Mouse (Mus musculus) spleen, embryonic (tissue): ENCODE measurements around the gene Stim1.

Experiments
- CTCF ChIA-PET: fragments of 350-600 bp; sonication (Branson Sonifier 250); formaldehyde crosslinking; loops from one replicate; lab custom pipeline; 2022; lab: Charles Lee

The Stim1 gene

DNA sequence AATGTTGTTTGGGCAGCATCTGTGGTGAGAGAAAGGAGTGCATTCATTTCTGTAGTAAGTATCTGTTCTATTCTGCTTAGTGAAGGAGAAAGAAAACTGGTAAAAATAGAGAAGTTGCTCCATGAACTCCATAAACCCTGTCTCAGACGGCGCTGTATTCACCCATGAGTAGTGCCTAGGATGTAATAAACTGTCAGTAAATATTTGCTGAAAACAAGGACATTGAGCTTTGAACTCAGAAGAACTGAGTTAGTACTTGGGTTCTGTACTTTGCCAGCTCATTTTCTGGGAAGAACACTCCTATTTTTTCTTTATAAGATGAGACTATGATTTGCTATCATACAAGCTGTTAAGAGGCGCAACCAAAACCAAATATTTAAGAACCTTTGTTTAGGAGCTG is 24.6 kb downstream of the Stim1 start:
- CTCF ChIA-PET = no interaction called here

DNA sequence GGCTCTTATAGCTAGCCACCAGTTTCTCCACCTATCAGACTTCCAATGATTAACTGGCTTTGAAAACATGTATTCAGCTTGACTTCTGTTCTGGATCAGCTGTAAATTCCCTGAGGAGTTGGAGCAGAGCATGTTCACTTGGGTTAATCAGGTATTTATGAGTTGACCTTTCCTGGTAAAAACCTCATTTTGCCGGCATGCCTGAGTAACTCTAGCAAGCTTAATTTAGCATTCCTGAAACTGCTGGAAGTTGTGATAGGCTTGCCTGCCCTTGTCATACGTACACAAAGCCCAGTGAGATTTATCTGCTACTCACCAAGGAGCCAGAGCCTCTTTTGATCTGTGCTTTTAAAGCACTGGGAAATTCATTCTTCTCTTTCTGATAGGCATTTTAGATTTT is 25.6 kb downstream of the Stim1 start:
- CTCF ChIA-PET = interaction anchor here (0.6 kb wide), 1 partner anchor 199 kb away, joined by 5 read pairs; no protein-coding TSS in a partner anchor

DNA sequence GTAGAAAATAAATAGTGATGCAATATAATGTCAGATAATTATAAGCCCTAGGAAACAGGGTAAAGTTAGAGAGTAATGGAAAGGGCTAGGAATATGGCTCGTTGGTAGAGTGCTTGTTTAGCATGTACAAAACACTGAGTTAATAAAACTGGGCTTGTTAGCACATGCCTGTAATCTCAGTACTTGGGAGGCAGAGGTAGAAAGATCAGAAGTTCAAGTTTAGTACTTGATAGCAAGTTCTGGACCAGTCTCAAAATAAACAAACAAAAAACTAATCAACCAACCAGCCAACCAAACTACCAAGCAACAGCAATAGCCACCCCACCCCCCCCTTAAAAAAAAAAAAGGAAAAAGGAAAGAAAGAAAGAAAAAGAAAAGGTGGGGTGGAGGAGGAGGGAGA is 33.2 kb downstream of the Stim1 start:
- CTCF ChIA-PET = no interaction called here

GRCm38 (mm10) chr7:102302471-102302870 is 34.9 kb downstream of the Stim1 start:
- CTCF ChIA-PET = no interaction called here

GRCm38 (mm10) chr7:102305596-102305995 is 38.0 kb downstream of the Stim1 start:
- CTCF ChIA-PET = interaction anchor here (0.6 kb wide), 1 partner anchor 99 kb away, joined by 3 read pairs; no protein-coding TSS in a partner anchor

DNA sequence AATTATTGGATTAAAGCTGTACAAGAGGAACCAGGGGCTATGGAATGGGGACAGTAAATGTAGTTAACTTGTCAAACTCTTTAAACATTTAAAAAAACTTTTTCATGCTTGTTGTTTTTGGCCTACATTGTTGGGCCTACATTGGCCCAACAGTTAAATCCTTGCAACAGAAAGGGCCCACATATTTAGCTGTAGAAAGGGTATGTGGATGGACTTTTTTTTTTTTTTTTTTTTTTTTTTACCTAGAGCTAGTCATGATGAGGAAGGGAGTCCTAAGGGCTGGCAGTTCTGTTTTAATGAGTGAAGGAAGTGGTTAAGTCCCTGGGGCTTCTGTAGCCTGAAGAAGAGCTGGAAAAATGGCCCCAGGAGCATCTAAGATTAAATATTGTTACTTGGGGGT is 42.7 kb downstream of the Stim1 start:
- CTCF ChIA-PET = interaction anchor here (1.2 kb wide), 1 partner anchor 12 kb away, joined by 3 read pairs; no protein-coding TSS in a partner anchor

GRCm38 (mm10) chr7:102310821-102311220 is 43.2 kb downstream of the Stim1 start:
- CTCF ChIA-PET = interaction anchor here (1.2 kb wide), 1 partner anchor 12 kb away, joined by 3 read pairs; no protein-coding TSS in a partner anchor

- CTCF ChIA-PET = no interaction called here
Observed at GRCm38 (mm10) chr7:102312840-102313534, 45.4 kb downstream of the Stim1 start.

DNA sequence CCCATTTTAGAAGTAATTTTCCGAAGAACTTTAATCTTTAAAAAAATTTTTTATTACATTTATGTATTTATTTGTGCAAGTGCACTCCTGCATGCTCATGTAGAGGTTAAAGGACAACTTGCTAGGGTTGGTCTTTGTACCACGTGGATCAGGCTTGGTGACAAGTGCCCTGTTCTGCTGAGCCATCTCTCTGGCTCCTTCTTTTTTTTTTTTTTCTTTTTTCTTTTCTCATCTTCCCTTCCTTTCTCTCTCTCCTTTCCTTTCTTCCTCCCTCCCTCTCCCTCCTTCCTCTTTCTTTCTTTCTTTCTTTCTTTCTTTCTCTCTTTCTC is 45.9 kb downstream of the Stim1 start:
- CTCF ChIA-PET = no interaction called here

DNA sequence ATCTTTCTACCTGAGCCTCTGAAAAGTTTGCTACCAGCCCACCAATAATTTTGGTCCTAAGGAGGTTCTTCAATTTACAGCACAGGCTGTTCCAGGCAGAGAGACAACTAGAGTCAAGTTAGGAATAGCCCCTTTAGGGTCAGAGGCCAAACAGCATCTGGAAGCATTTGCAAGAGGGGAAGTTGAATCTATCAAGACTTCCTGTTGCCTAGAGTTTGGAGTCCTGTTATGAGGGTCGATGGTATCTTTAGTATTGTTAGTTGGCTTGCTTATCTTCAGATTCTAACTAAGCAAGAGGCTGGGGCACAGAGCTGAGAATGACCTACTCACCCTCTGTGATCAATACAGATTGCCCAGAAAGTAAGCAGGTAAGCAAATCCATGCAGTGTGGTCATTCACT is 46.5 kb downstream of the Stim1 start:
- CTCF ChIA-PET = no interaction called here

GRCm38 (mm10) chr7:102314908-102315307 is 47.3 kb downstream of the Stim1 start:
- CTCF ChIA-PET = interaction anchor here (0.6 kb wide), 2 partner anchors 9 to 25 kb away, joined by 3 to 4 read pairs; no protein-coding TSS in a partner anchor

DNA sequence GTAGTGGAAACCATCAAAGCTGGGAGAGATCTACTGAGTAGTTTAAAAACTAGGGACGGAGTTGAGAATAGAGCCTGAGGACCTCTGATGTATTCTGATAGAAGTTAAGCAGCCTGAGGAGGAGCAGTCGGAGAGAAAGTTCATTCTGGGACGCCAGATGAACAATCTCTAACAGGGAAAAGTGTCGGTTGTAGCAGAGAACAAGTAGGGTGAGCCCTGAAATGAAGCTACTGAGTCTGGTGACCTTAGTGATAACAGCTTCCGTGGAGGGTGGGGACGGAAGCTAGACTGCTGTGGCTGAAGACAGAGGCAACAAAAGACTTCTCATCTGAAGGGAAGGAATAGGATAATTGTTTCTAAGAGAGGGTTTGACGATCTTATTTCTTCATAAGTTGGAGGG is 47.8 kb downstream of the Stim1 start:
- CTCF ChIA-PET = interaction anchor here (0.6 kb wide), 2 partner anchors 13 to 25 kb away, joined by 4 to 5 read pairs; no protein-coding TSS in a partner anchor

- CTCF ChIA-PET = no interaction called here
Observed at GRCm38 (mm10) chr7:102317583-102318168, 50.1 kb downstream of the Stim1 start.

- CTCF ChIA-PET = interaction anchor here (1.1 kb wide), 1 partner anchor 11 kb away, joined by 3 read pairs; no protein-coding TSS in a partner anchor
Observed at GRCm38 (mm10) chr7:102322137-102322536, 54.5 kb downstream of the Stim1 start.

- CTCF ChIA-PET = no interaction called here
Observed at GRCm38 (mm10) chr7:102326323-102326722, 58.7 kb downstream of the Stim1 start.

GRCm38 (mm10) chr7:102330270-102330669 is 62.7 kb downstream of the Stim1 start:
- CTCF ChIA-PET = no interaction called here

DNA sequence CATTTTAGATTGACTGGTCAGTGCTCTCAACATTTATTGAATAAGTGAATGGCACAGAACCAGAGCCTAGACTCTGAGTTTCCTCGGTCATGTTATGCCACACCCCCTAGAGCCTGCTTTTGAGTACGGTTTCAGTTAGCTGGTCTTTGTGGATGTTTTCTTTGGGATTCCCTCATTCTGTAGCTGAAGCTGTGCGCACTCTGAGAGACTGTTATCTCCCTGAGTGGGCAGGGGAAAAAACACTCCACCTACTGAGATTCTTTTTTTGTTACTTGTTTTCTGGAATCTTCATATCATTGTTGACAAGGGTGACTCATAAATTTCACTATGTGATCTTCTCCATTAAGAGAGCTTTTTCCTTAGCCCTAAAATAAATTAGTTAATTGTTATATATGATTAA is 63.9 kb downstream of the Stim1 start:
- CTCF ChIA-PET = no interaction called here

GRCm38 (mm10) chr7:102333741-102334140 is 66.1 kb downstream of the Stim1 start:
- CTCF ChIA-PET = no interaction called here

GRCm38 (mm10) chr7:102337326-102337725 is 69.7 kb downstream of the Stim1 start:
- CTCF ChIA-PET = no interaction called here

DNA sequence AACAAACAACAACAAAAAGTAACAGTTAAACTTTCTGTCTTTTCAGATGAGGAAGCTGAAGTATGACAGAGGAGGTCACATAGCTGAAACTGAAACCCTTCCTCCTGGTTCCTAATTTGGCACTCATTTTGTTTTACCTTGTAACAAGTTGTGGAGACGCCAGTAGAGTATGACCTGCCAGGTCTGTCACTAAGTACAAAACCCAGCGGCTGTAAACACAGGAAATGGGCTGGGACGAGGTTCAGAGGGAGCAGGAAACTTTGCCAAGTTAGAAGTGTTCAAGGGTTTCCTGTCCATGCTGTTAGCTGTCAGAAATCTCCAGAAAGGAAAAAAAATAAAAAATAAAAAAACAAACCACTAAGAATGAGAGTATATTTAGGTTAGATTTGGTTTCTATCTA is 70.3 kb downstream of the Stim1 start:
- CTCF ChIA-PET = no interaction called here

DNA sequence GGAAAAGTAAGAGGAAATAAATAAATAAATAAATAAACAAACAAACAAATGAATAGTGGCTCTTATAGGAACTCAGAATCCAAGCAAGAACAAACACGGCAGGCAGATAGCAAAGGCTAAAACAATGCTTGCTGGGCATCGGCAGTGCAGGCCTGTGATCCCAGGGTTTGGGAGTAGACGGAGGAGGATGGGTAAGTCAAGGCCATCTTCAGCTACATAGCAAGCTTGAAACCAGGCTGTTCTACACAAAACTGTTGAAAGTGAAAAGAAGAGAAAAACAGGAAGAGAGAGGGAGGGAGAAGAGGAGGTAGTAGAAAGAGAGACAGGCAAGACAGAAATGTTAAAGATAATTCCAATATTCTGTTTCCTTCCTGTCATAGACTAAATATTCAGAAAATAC is 71.3 kb downstream of the Stim1 start:
- CTCF ChIA-PET = interaction anchor here (0.7 kb wide), 1 partner anchor 58 kb away, joined by 11 read pairs; no protein-coding TSS in a partner anchor

GRCm38 (mm10) chr7:102345893-102346292 is 78.3 kb downstream of the Stim1 start:
- CTCF ChIA-PET = no interaction called here

DNA sequence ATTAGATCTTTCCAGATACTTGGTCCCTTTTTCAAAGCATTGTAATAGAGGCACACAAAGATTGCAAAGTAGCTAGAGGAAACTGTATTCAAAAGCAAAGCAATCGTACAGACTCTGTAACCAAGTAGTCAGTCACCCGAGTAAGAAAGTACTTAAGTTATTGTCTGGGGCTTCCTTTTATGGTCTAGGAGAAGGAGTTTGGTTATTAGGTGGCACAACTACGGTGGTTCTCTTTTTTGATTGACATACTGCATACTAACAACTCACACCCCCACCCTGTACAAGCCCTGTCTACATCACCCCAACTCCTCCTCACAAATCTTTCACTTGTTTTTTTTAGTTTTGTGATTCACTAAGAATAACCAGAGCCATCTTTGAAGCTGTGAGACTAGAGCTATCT is 79.7 kb downstream of the Stim1 start:
- CTCF ChIA-PET = no interaction called here
